Mouse (Mus musculus) stomach, embryonic 16.5 days (tissue): ENCODE data around the gene Nell2. TPM values are rescaled to one million over a fixed set of nuclear protein-coding genes. Genes with fewer than 3 reads are reported as not detected.

Source experiments
- ATAC-seq: fragments of 200-750 bp; cut with Nextera tagmentation; 2 replicates; pipeline ENCODE4 v1.8.0; 2017; ENCODE audit warnings: moderate number of reproducible peaks, moderate TSS enrichment; ENCODE audit not compliant: insufficient read depth, low FRiP score
- H3K27ac ChIP-seq: fragments of 300-500 bp; sonication (generic); 2 replicates; pipeline ENCODE4 v1.5.1; 2014; ENCODE audit warnings: low read length
- H3K27me3 ChIP-seq: fragments of 300-500 bp; sonication (generic); 2 replicates; pipeline ENCODE4 v1.6.1; 2014; ENCODE audit warnings: low read length, control low read depth, mixed read lengths; ENCODE audit not compliant: control insufficient read depth, insufficient read depth
- H3K36me3 ChIP-seq: fragments of 300-500 bp; sonication (generic); 2 replicates; pipeline ENCODE4 v1.6.1; 2014; ENCODE audit warnings: low read length; ENCODE audit not compliant: control insufficient read depth, insufficient read depth
- H3K4me1 ChIP-seq: fragments of 300-500 bp; sonication (generic); 2 replicates; pipeline ENCODE4 v1.6.1; 2014; ENCODE audit warnings: low read length, control low read depth, mixed read lengths; ENCODE audit not compliant: control insufficient read depth, insufficient read depth
- H3K4me2 ChIP-seq: fragments of 300-500 bp; sonication (generic); 2 replicates; pipeline ENCODE4 v1.6.1; 2014; ENCODE audit warnings: low read depth, low read length, mixed read lengths
- H3K4me3 ChIP-seq: fragments of 300-500 bp; sonication (generic); replicated peaks from 2 replicates; pipeline ENCODE4 v1.5.1; 2014; ENCODE audit warnings: mild to moderate bottlenecking, low read length
- H3K9ac ChIP-seq: fragments of 300-500 bp; sonication (generic); 2 replicates; pipeline ENCODE4 v1.6.1; 2014; ENCODE audit warnings: low read length
- H3K9me3 ChIP-seq: fragments of 300-500 bp; sonication (generic); replicated peaks from 2 replicates; pipeline ENCODE4 v1.6.1; 2016; ENCODE audit warnings: low read length, control low read depth; ENCODE audit not compliant: control insufficient read depth
- WGBS: fragments of 180-500 bp; shearing (Covaris S2); extraction: QIAGEN DNeasy Blood & Tissue Kit; methylation state at CpG from one replicate; pipeline ENCODE4 v1.1.7; 2014; 5-methylcytosine and 5-hydroxymethylcytosine counted together
- polyA plus RNA-seq: library from polyadenylated mRNA; unstranded; fragments of >200 nt; fragmentation: Nextera tagmentation; extraction: Ambion mirVana; gene quantifications from 2 replicates; pipeline ENCODE4 v1.2.1, GENCODE M21; 2015

Gene Nell2
- polyA plus RNA-seq, 1 experiment from 2014 or later = 12.0 TPM

GRCm38 (mm10) chr15:95193661-95194280, 334.6 kb downstream of the Nell2 start:
- Histone ChIP-seq H3K4me1 (no peaks in the 10 kb centered on the region), H3K4me2 (no peak overlapping the region), H3K36me3 (no peaks in the 10 kb centered on the region), H3K9ac (no peak overlapping the region), H3K27me3 (no peaks in the 10 kb centered on the region), H3K9me3 (no peaks in the 10 kb centered on the region), H3K4me3 (no peak overlapping the region), H3K27ac (no peak overlapping the region)
- ATAC-seq = no peak
- WGBS = 54% methylated on average over 9 of the region's 9 CpGs

GRCm38 (mm10) chr15:95192951-95193350, 335.4 kb downstream of the Nell2 start:
- no peaks in the 10 kb centered on the region for H3K9me3 ChIP-seq
- no peaks in the 10 kb centered on the region for H3K36me3 ChIP-seq
- no peak for ATAC-seq
- no peaks in the 10 kb centered on the region for H3K4me1 ChIP-seq
- H3K4me2 ChIP-seq = no peak overlapping the region
- no peaks in the 10 kb centered on the region for H3K27me3 ChIP-seq
- H3K9ac ChIP-seq = no peak overlapping the region
- H3K27ac ChIP-seq = no peak overlapping the region
- no peak overlapping the region for H3K4me3 ChIP-seq
- WGBS = 73% methylated on average over 8 of the region's 8 CpGs

GRCm38 (mm10) chr15:95186226-95186625, 342.1 kb downstream of the Nell2 start:
- no peak overlapping the region for H3K4me2 ChIP-seq
- no peak overlapping the region for H3K27ac ChIP-seq
- no peak for ATAC-seq
- 41% methylated on average over 10 of the region's 10 CpGs for WGBS
- H3K27me3 ChIP-seq = no peaks in the 10 kb centered on the region; the same call in 1 of the 2 replicates
- H3K36me3 ChIP-seq = no peaks in the 10 kb centered on the region
- H3K9ac ChIP-seq = no peak overlapping the region
- no peaks in the 10 kb centered on the region for H3K9me3 ChIP-seq
- H3K4me1 ChIP-seq = no peaks in the 10 kb centered on the region
- no peak overlapping the region for H3K4me3 ChIP-seq

GRCm38 (mm10) chr15:95185419-95185818, 342.9 kb downstream of the Nell2 start:
- WGBS = 56% methylated on average over 9 of the region's 9 CpGs

GRCm38 (mm10) chr15:95183450-95183849, 344.9 kb downstream of the Nell2 start:
- Histone ChIP-seq H3K4me2 (no peak overlapping the region), H3K27me3 (no peaks in the 10 kb centered on the region; the same call in 1 of the 2 replicates), H3K9me3 (no peaks in the 10 kb centered on the region), H3K36me3 (no peaks in the 10 kb centered on the region), H3K4me3 (no peak overlapping the region), H3K4me1 (no peaks in the 10 kb centered on the region), H3K27ac (no peak overlapping the region), H3K9ac (no peak overlapping the region)
- 51% methylated on average over 5 of the region's 5 CpGs for WGBS
- ATAC-seq = no peak

More at GRCm38 (mm10) chr15:95185419-95185818, 342.9 kb downstream of the Nell2 start:
- H3K27ac ChIP-seq = no peak overlapping the region
- H3K9me3 ChIP-seq = no peaks in the 10 kb centered on the region
- no peak for ATAC-seq
- no peaks in the 10 kb centered on the region; the same call in 1 of the 2 replicates for H3K27me3 ChIP-seq
- no peak overlapping the region for H3K4me3 ChIP-seq
- no peaks in the 10 kb centered on the region for H3K4me1 ChIP-seq
- no peaks in the 10 kb centered on the region for H3K36me3 ChIP-seq
- H3K9ac ChIP-seq = no peak overlapping the region
- no peak overlapping the region for H3K4me2 ChIP-seq

GRCm38 (mm10) chr15:95156828-95157227, 371.5 kb downstream of the Nell2 start:
- ATAC-seq = no peak
- Histone ChIP-seq H3K4me3 (no peak overlapping the region), H3K9me3 (no peaks in the 10 kb centered on the region), H3K9ac (no peak overlapping the region), H3K4me1 (no peaks in the 10 kb centered on the region), H3K36me3 (no peaks in the 10 kb centered on the region), H3K27ac (no peak overlapping the region), H3K27me3 (no peaks in the 10 kb centered on the region), H3K4me2 (no peak overlapping the region)
- 55% methylated on average over 3 of the region's 3 CpGs for WGBS

- ATAC-seq = no peak
- Histone ChIP-seq H3K27ac (no peak overlapping the region), H3K4me3 (no peak overlapping the region), H3K36me3 (no peaks in the 10 kb centered on the region), H3K9me3 (no peaks in the 10 kb centered on the region), H3K4me2 (no peak overlapping the region), H3K27me3 (no peaks in the 10 kb centered on the region), H3K9ac (no peak overlapping the region), H3K4me1 (no peaks in the 10 kb centered on the region)
- WGBS = 84% methylated on average over 2 of the region's 2 CpGs
Measured at GRCm38 (mm10) chr15:95145118-95145517, 383.2 kb downstream of the Nell2 start.

- Histone ChIP-seq H3K4me1 (no peaks in the 10 kb centered on the region), H3K36me3 (no peaks in the 10 kb centered on the region), H3K9ac (no peak overlapping the region), H3K4me2 (no peak overlapping the region), H3K27ac (no peak overlapping the region), H3K27me3 (no peaks in the 10 kb centered on the region), H3K4me3 (no peak overlapping the region), H3K9me3 (no peaks in the 10 kb centered on the region)
- WGBS = 61% methylated on average over 2 of the region's 2 CpGs
- no peak for ATAC-seq
Measured at GRCm38 (mm10) chr15:95144131-95144530, 384.2 kb downstream of the Nell2 start.

- Histone ChIP-seq H3K9ac (no peak overlapping the region), H3K4me3 (no peak overlapping the region), H3K36me3 (no peaks in the 10 kb centered on the region), H3K4me2 (no peak overlapping the region), H3K27me3 (no peaks in the 10 kb centered on the region), H3K27ac (no peak overlapping the region), H3K9me3 (no peaks in the 10 kb centered on the region), H3K4me1 (no peaks in the 10 kb centered on the region)
- ATAC-seq = no peak
- 58% methylated on average over 12 of the region's 12 CpGs for WGBS
Measured at GRCm38 (mm10) chr15:95138709-95139409, 389.5 kb downstream of the Nell2 start.
